Mouse (Mus musculus) liver, adult 2 months (tissue): ENCODE results near the gene Ndufb7.

ENCODE experiments used
- CTCF ChIP-seq: fragments of 200-500 bp; IDR thresholded peaks from 2 replicates; pipeline ENCODE4 v1.5.1; 2011; ENCODE audit warnings: low read depth, low read length, control low read depth
- POLR2A ChIP-seq: fragments of 200-500 bp; IDR thresholded peaks from 2 replicates; pipeline ENCODE4 v1.6.1; 2011; ENCODE audit warnings: low read length, control low read depth; ENCODE audit not compliant: insufficient read depth; ENCODE audit errors: extremely low read depth

DNA sequence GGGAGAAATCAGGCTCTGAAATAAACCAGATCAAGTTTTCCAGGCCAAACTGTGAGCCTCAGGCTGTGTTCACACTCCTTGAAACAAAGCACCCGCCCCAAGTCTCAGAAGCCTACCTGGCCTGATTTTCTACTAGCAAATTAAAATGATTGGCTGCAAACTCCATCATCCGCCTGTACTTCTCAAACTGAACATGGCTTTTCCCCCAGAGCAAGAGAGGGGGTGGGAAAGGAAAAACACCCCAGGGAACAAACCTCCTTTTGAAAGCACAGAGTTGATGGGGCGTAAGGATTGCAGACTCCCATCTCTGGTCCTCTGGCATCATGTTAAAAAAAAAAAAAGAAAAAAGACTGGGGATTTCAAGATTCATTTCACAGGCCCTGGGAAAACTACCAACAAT lies 26.2 kb downstream of the Ndufb7 start:
- TF ChIP-seq CTCF: no peak
- TF ChIP-seq POLR2A: no peak
